Mouse (Mus musculus): ENCODE measurements at regions not wholly inside any gene's neighbourhood (a gene's known extent, or its start where the extent isn't known, plus 50 kb on each side); places are given as distances from the start of the nearest gene placed in this dataset.

GRCm38 (mm10) chr14:24999008-24999572 lies 459.9 kb upstream of the Zmiz1 start:
- H3K36me3 ChIP-seq (ENCODE audit: insufficient read depth, low read length) = no peaks in the 10 kb centered on the region
- no peak for DNase-seq (ENCODE audit: low spot score)

GRCm38 (mm10) chr14:25005241-25005946 lies 453.6 kb upstream of the Zmiz1 start:
- no peak for DNase-seq (ENCODE audit: low spot score)
- ATAC-seq (replicated peaks; ENCODE audit: low FRiP score, low read depth) = no peak
- 62% methylated on average over 11 of the region's 11 CpGs for WGBS

More at GRCm38 (mm10) chr14:24999008-24999572, 459.9 kb upstream of the Zmiz1 start:
- Histone ChIP-seq H3K9ac (ENCODE audit: low read depth, low read length) (no peak overlapping the region), H3K9me3 (replicated peaks; ENCODE audit: low read length) (no peaks in the 10 kb centered on the region), H3K4me1 (replicated peaks; ENCODE audit: insufficient read depth, low read length) (peaks cover 7% of the 10 kb centered on the region; the same call in 1 of the 2 replicates), H3K27me3 (ENCODE audit: insufficient read depth, low read length) (no peaks in the 10 kb centered on the region), H3K4me2 (ENCODE audit: low read length) (no peak overlapping the region), H3K27ac (no peak overlapping the region), H3K4me3 (replicated peaks; ENCODE audit: low read depth, low read length) (no peak overlapping the region)
- no peak for TF ChIP-seq CTCF (IDR thresholded peaks at IDR 0.05; ENCODE audit: low read depth)
- no peak for ATAC-seq (replicated peaks; ENCODE audit: low FRiP score, low read depth)
- 52% methylated on average over 3 of the region's 3 CpGs for whole genome bisulfite sequencing

GRCm38 (mm10) chr14:25011926-25012325 lies 447.1 kb upstream of the Zmiz1 start:
- Histone ChIP-seq H3K4me1 (replicated peaks; ENCODE audit: insufficient read depth, low read length) (peaks cover 8% of the 10 kb centered on the region; the same call in 1 of the 2 replicates), H3K36me3 (ENCODE audit: insufficient read depth, low read length) (no peaks in the 10 kb centered on the region), H3K9me3 (replicated peaks; ENCODE audit: low read length) (no peaks in the 10 kb centered on the region), H3K27me3 (ENCODE audit: insufficient read depth, low read length) (no peaks in the 10 kb centered on the region), H3K4me2 (ENCODE audit: low read length) (no peak overlapping the region), H3K9ac (ENCODE audit: low read depth, low read length) (no peak overlapping the region), H3K4me3 (replicated peaks; ENCODE audit: low read depth, low read length) (no peak overlapping the region), H3K27ac (no peak overlapping the region)
- no peak for TF ChIP-seq CTCF (IDR thresholded peaks at IDR 0.05; ENCODE audit: low read depth)
- 56% methylated on average over 3 of the region's 3 CpGs for WGBS
- no peak for ATAC-seq (replicated peaks; ENCODE audit: low FRiP score, low read depth)
- DNase-seq (ENCODE audit: low spot score) = no peak

More at GRCm38 (mm10) chr14:25005241-25005946, 453.6 kb upstream of the Zmiz1 start:
- Histone ChIP-seq H3K36me3 (ENCODE audit: insufficient read depth, low read length) (no peaks in the 10 kb centered on the region), H3K4me2 (ENCODE audit: low read length) (no peak overlapping the region), H3K9ac (ENCODE audit: low read depth, low read length) (no peak overlapping the region), H3K4me3 (replicated peaks; ENCODE audit: low read depth, low read length) (no peak overlapping the region), H3K27ac (no peak overlapping the region), H3K4me1 (replicated peaks; ENCODE audit: insufficient read depth, low read length) (no peaks in the 10 kb centered on the region), H3K27me3 (ENCODE audit: insufficient read depth, low read length) (no peaks in the 10 kb centered on the region), H3K9me3 (replicated peaks; ENCODE audit: low read length) (no peaks in the 10 kb centered on the region)
- no peak for TF ChIP-seq CTCF (IDR thresholded peaks at IDR 0.05; ENCODE audit: low read depth)

- peak overlapping the region; percentile 37 for H3K4me2 ChIP-seq (ENCODE audit: low read length)
- 1% methylated on average over 8 of the region's 8 CpGs for WGBS
- H3K4me3 ChIP-seq (replicated peaks; ENCODE audit: low read depth, low read length) = no peak overlapping the region
- H3K9ac ChIP-seq (ENCODE audit: low read depth, low read length) = no peak overlapping the region
- H3K27me3 ChIP-seq (ENCODE audit: insufficient read depth, low read length) = no peaks in the 10 kb centered on the region
- peak overlapping the region; percentile 39; the same call in 1 of the 2 replicates for H3K27ac ChIP-seq
- no peaks in the 10 kb centered on the region for H3K36me3 ChIP-seq (ENCODE audit: insufficient read depth, low read length)
- H3K4me1 ChIP-seq (replicated peaks; ENCODE audit: insufficient read depth, low read length) = peaks cover 8% of the 10 kb centered on the region; the same call in 1 of the 2 replicates
- no peak; the same call in 1 of the 2 replicates for TF ChIP-seq CTCF (IDR thresholded peaks at IDR 0.05; ENCODE audit: low read depth)
- ATAC-seq (replicated peaks; ENCODE audit: low FRiP score, low read depth) = peak; percentile 19; the same call in 1 of the 2 replicates
- peak; percentile 86 for DNase-seq (ENCODE audit: low spot score)
- H3K9me3 ChIP-seq (replicated peaks; ENCODE audit: low read length) = no peaks in the 10 kb centered on the region
These were observed 443.4 kb upstream of the Zmiz1 start for GRCm38 (mm10) chr14:25015288-25016238.

- no peaks in the 10 kb centered on the region for H3K36me3 ChIP-seq (ENCODE audit: insufficient read depth, low read length)
- peaks cover 8% of the 10 kb centered on the region; the same call in 1 of the 2 replicates for H3K4me1 ChIP-seq (replicated peaks; ENCODE audit: insufficient read depth, low read length)
- no peak overlapping the region for H3K4me3 ChIP-seq (replicated peaks; ENCODE audit: low read depth, low read length)
- ATAC-seq (replicated peaks; ENCODE audit: low FRiP score, low read depth) (no peak), DNase-seq (ENCODE audit: low spot score) (no peak)
- peak; percentile 63 for TF ChIP-seq CTCF (IDR thresholded peaks at IDR 0.05; ENCODE audit: low read depth)
- no peak overlapping the region for H3K4me2 ChIP-seq (ENCODE audit: low read length)
- no peak overlapping the region for H3K27ac ChIP-seq
- H3K27me3 ChIP-seq (ENCODE audit: insufficient read depth, low read length) = no peaks in the 10 kb centered on the region
- no peaks in the 10 kb centered on the region for H3K9me3 ChIP-seq (replicated peaks; ENCODE audit: low read length)
- H3K9ac ChIP-seq (ENCODE audit: low read depth, low read length) = no peak overlapping the region
- 88% methylated on average over 5 of the region's 5 CpGs for WGBS
These were observed 441.1 kb upstream of the Zmiz1 start for GRCm38 (mm10) chr14:25017860-25018259.
